Mouse (Mus musculus) lung, postnatal 25 days (tissue): ENCODE results near the gene Bicdl2.

ENCODE experiments used
- DNase-seq: peaks from one replicate; pipeline ENCODE4 v3.0.0; 2022; ENCODE audit warnings: low spot score

Bicdl2 gene

DNA sequence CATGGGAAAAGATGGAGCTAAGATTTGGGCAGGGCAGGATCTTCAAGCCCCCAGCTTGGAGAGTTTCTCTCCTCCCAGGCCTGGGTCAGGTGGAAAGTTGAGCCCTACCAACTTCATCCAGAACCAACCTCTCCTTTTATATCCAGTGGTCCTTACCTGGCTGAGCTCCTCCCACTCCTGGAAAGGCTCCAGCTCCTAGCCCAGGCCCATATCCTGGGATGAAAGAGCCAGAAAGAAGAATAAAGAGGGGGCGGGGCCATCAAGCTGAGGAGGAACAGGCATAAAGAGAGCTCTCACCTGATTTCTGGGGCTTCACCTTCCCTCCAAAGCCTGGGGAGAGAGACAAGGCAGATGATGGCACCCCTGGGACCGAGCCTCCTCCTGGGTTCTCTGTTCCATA lies 56.7 kb downstream of the Bicdl2 start:
- DNase-seq: no peak
